Mouse (Mus musculus): Measurements from ENCODE around the gene Swt1. TPM values are rescaled to one million over a fixed set of nuclear protein-coding genes. Genes with fewer than 3 reads are reported as not detected.

Gene Swt1
- total and polyA plus RNA-seq, 3 experiments = 1.3 to 118 (median 70.8) TPM

- Histone ChIP-seq H3K4me3 (ENCODE audit: low read depth, low read length) (peak within 1 kb of the TSS; percentile 86), H3K9me3 (replicated peaks) (no peaks in the 10 kb centered on the region), H3K27me3 (ENCODE audit: insufficient read depth, low read length) (no peaks in the 10 kb centered on the region), H3K4me1 (ENCODE audit: insufficient read depth, low read depth, low read length) (peaks cover 52% of the 10 kb centered on the region), H3K36me3 (replicated peaks) (peaks cover 21% of the 10 kb centered on the region)
- peak; percentile 84 for ATAC-seq (ENCODE audit: extremely low read depth, insufficient number of reproducible peaks, low FRiP score, poor library complexity, severe bottlenecking)
- no peak for TF ChIP-seq CTCF (IDR thresholded peaks at IDR 0.05; ENCODE audit: low read depth, low read length)
- no peak for TF ChIP-seq TAL1 (conservative IDR thresholded peaks at IDR 0.05; ENCODE audit: low read depth, low read length)
- no peak for TF ChIP-seq GATA1 (IDR thresholded peaks at IDR 0.05; ENCODE audit: borderline replicate concordance, low read length)
- TF ChIP-seq GATA2 (IDR thresholded peaks at IDR 0.05; ENCODE audit: borderline replicate concordance, low read depth, low read length) = no peak
- no peak; the same call in 1 of the 2 replicates for TF ChIP-seq POLR2AphosphoS5 (IDR thresholded peaks at IDR 0.05; ENCODE audit: insufficient replicate concordance, low read depth, low read length)
- peak; percentile 98 for DNase-seq (ENCODE audit: low spot score)
Observed at GRCm38 (mm10) chr1:151344283-151345108, 83.8 kb downstream of the Swt1 start, which contains the start of gene Ivns1abp. TSS of gene Ivns1abp (plus strand) at chr1:151344477.

GRCm38 (mm10) chr1:151343571-151344282 lies 84.5 kb downstream of the Swt1 start:
- peaks cover 18% of the 10 kb centered on the region for H3K36me3 ChIP-seq (replicated peaks)
- H3K4me3 ChIP-seq (ENCODE audit: low read depth, low read length) = peak overlapping the region; percentile 86
- H3K4me1 ChIP-seq (ENCODE audit: insufficient read depth, low read depth, low read length) = peaks cover 55% of the 10 kb centered on the region
- DNase-seq (ENCODE audit: low spot score) (peak; percentile 75), ATAC-seq (ENCODE audit: extremely low read depth, insufficient number of reproducible peaks, low FRiP score, poor library complexity, severe bottlenecking) (peak; percentile 9; the same call in 1 of the 2 replicates)
- no peaks in the 10 kb centered on the region for H3K27me3 ChIP-seq (ENCODE audit: insufficient read depth, low read length)
- H3K9me3 ChIP-seq (replicated peaks) = no peaks in the 10 kb centered on the region
- TF ChIP-seq POLR2AphosphoS5 (IDR thresholded peaks at IDR 0.05; ENCODE audit: insufficient replicate concordance, low read depth, low read length) (no peak; the same call in 1 of the 2 replicates), GATA1 (IDR thresholded peaks at IDR 0.05; ENCODE audit: borderline replicate concordance, low read length) (no peak), TAL1 (conservative IDR thresholded peaks at IDR 0.05; ENCODE audit: low read depth, low read length) (no peak), GATA2 (IDR thresholded peaks at IDR 0.05; ENCODE audit: borderline replicate concordance, low read depth, low read length) (no peak), CTCF (IDR thresholded peaks at IDR 0.05; ENCODE audit: low read depth, low read length) (no peak)

GRCm38 (mm10) chr1:151342968-151343367 lies 85.3 kb downstream of the Swt1 start:
- Histone ChIP-seq H3K36me3 (replicated peaks) (peaks cover 12% of the 10 kb centered on the region), H3K4me1 (ENCODE audit: insufficient read depth, low read depth, low read length) (peaks cover 54% of the 10 kb centered on the region), H3K9me3 (replicated peaks) (no peaks in the 10 kb centered on the region), H3K4me3 (ENCODE audit: low read depth, low read length) (peak overlapping the region; percentile 86), H3K27me3 (ENCODE audit: insufficient read depth, low read length) (no peaks in the 10 kb centered on the region)
- TF ChIP-seq TAL1 (conservative IDR thresholded peaks at IDR 0.05; ENCODE audit: low read depth, low read length) (no peak), GATA1 (IDR thresholded peaks at IDR 0.05; ENCODE audit: borderline replicate concordance, low read length) (no peak), GATA2 (IDR thresholded peaks at IDR 0.05; ENCODE audit: borderline replicate concordance, low read depth, low read length) (no peak), CTCF (IDR thresholded peaks at IDR 0.05; ENCODE audit: low read depth, low read length) (no peak), POLR2AphosphoS5 (IDR thresholded peaks at IDR 0.05; ENCODE audit: insufficient replicate concordance, low read depth, low read length) (no peak)
- DNase-seq (ENCODE audit: low spot score) (peak; percentile 13), ATAC-seq (ENCODE audit: extremely low read depth, insufficient number of reproducible peaks, low FRiP score, poor library complexity, severe bottlenecking) (no peak)

- peak overlapping the region; percentile 86 for H3K4me3 ChIP-seq (ENCODE audit: low read depth, low read length)
- H3K4me1 ChIP-seq (ENCODE audit: insufficient read depth, low read depth, low read length) = peaks cover 54% of the 10 kb centered on the region
- no peak for TF ChIP-seq GATA2 (IDR thresholded peaks at IDR 0.05; ENCODE audit: borderline replicate concordance, low read depth, low read length)
- TF ChIP-seq TAL1 (conservative IDR thresholded peaks at IDR 0.05; ENCODE audit: low read depth, low read length) = no peak
- TF ChIP-seq GATA1 (IDR thresholded peaks at IDR 0.05; ENCODE audit: borderline replicate concordance, low read length) = no peak
- TF ChIP-seq POLR2AphosphoS5 (IDR thresholded peaks at IDR 0.05; ENCODE audit: insufficient replicate concordance, low read depth, low read length) = no peak
- no peak for TF ChIP-seq CTCF (IDR thresholded peaks at IDR 0.05; ENCODE audit: low read depth, low read length)
- no peaks in the 10 kb centered on the region for H3K9me3 ChIP-seq (replicated peaks)
- H3K27me3 ChIP-seq (ENCODE audit: insufficient read depth, low read length) = no peaks in the 10 kb centered on the region
- DNase-seq (ENCODE audit: low spot score) (no peak), ATAC-seq (ENCODE audit: extremely low read depth, insufficient number of reproducible peaks, low FRiP score, poor library complexity, severe bottlenecking) (no peak)
- peaks cover 12% of the 10 kb centered on the region for H3K36me3 ChIP-seq (replicated peaks)
Observed at GRCm38 (mm10) chr1:151342311-151342710, 85.9 kb downstream of the Swt1 start.

- ATAC-seq (ENCODE audit: extremely low read depth, insufficient number of reproducible peaks, low FRiP score, poor library complexity, severe bottlenecking) (no peak), DNase-seq (ENCODE audit: low spot score) (no peak)
- Histone ChIP-seq H3K4me3 (ENCODE audit: low read depth, low read length) (no peak overlapping the region), H3K9me3 (replicated peaks) (no peaks in the 10 kb centered on the region), H3K27me3 (ENCODE audit: insufficient read depth, low read length) (no peaks in the 10 kb centered on the region), H3K4me1 (ENCODE audit: insufficient read depth, low read depth, low read length) (peaks cover 47% of the 10 kb centered on the region), H3K36me3 (replicated peaks) (peaks cover 8% of the 10 kb centered on the region)
- no peak for TF ChIP-seq POLR2AphosphoS5 (IDR thresholded peaks at IDR 0.05; ENCODE audit: insufficient replicate concordance, low read depth, low read length)
- TF ChIP-seq TAL1 (conservative IDR thresholded peaks at IDR 0.05; ENCODE audit: low read depth, low read length) = no peak
- TF ChIP-seq GATA2 (IDR thresholded peaks at IDR 0.05; ENCODE audit: borderline replicate concordance, low read depth, low read length) = no peak
- TF ChIP-seq CTCF (IDR thresholded peaks at IDR 0.05; ENCODE audit: low read depth, low read length) = no peak
- TF ChIP-seq GATA1 (IDR thresholded peaks at IDR 0.05; ENCODE audit: borderline replicate concordance, low read length) = no peak
Observed at GRCm38 (mm10) chr1:151341321-151342044, 86.8 kb downstream of the Swt1 start.

Measured in G1E (cell line).